Mouse (Mus musculus) midbrain, embryonic 15.5 days (tissue): ENCODE data around the gene Nid1. TPM values are rescaled to one million over a fixed set of nuclear protein-coding genes. Genes with fewer than 3 reads are reported as not detected.
"Not testable (repeated sequence)": the region's sequence is repeated elsewhere in the genome, so short reads cannot be mapped to it uniquely, and the experiment has no call there.

Experiments
- ATAC-seq: fragments of 200-750 bp; cut with Nextera tagmentation; replicated peaks from 2 replicates; pipeline ENCODE4 v1.8.0; 2017; ENCODE audit warnings: moderate TSS enrichment
- H3K27ac ChIP-seq: fragments of 300-500 bp; sonication (generic); 2 replicates; pipeline ENCODE4 v1.5.1; 2015; ENCODE audit warnings: mild to moderate bottlenecking, inconsistent platforms
- H3K27me3 ChIP-seq: fragments of 300-500 bp; sonication (generic); replicated peaks from 2 replicates; pipeline ENCODE4 v1.6.1; 2015; ENCODE audit warnings: inconsistent platforms
- H3K36me3 ChIP-seq: fragments of 300-500 bp; sonication (generic); replicated peaks from 2 replicates; pipeline ENCODE4 v1.6.1; 2015; ENCODE audit warnings: inconsistent platforms
- H3K4me1 ChIP-seq: fragments of 300-500 bp; sonication (generic); 2 replicates; pipeline ENCODE4 v1.6.1; 2015; ENCODE audit warnings: inconsistent platforms
- H3K4me2 ChIP-seq: fragments of 300-500 bp; sonication (generic); 2 replicates; pipeline ENCODE4 v1.6.1; 2015; ENCODE audit warnings: inconsistent platforms, mild to moderate bottlenecking, moderate library complexity
- H3K4me3 ChIP-seq: fragments of 300-500 bp; sonication (generic); 2 replicates; pipeline ENCODE4 v1.5.1; 2015; ENCODE audit warnings: mild to moderate bottlenecking, inconsistent platforms
- H3K9ac ChIP-seq: fragments of 300-500 bp; sonication (generic); 2 replicates; pipeline ENCODE4 v1.6.1; 2015; ENCODE audit warnings: mild to moderate bottlenecking, inconsistent platforms
- H3K9me3 ChIP-seq: fragments of 300-500 bp; sonication (generic); 2 replicates; pipeline ENCODE4 v1.6.1; 2016; ENCODE audit warnings: inconsistent platforms
- WGBS: fragments of 180-500 bp; shearing (Covaris S2); methylation state at CpG from one replicate; pipeline ENCODE4 v1.1.7; 2015; ENCODE audit warnings: mixed read lengths; 5-methylcytosine and 5-hydroxymethylcytosine counted together
- polyA plus RNA-seq: library from polyadenylated mRNA; unstranded; fragments of >200 nt; fragmentation: Nextera tagmentation; extraction: Ambion mirVana; gene quantifications from 2 replicates; pipeline ENCODE4 v1.2.1, GENCODE M21; 2015

Nid1 gene
- polyA plus RNA-seq, 1 experiment from 2014 or later: 38.6 TPM

DNA sequence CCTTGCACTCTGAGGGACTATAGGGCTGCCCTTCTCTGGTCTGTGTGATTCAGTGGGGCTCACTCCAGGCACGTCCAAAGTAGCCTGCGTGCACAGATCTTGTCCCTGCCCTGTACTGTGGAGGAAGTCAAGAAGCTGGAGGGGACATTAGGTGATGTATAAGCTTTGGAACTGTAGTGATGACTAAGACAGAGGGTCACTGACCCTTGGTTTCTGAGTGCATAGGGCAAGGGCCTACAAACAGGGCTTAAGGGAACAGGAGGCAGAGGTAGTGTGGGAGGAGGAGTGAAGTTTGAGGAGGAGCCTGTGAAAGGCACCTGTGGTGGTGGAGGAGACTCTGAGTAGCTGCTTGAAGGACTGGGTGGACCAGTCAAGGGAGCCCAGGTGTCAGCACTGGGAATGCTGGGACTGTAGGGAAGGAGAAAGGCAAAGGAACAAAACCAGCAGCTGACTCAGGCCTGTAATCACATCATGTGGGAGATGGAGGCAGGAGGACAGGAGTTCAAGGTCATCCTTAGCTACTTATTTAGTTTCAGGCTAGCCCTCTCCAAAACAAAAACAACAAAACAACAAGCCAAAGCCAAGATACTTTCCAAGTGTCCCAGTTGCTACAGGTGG lies 23.3 kb downstream of the Nid1 start:
- no peak overlapping the region for H3K27ac ChIP-seq
- H3K9ac ChIP-seq: no peak overlapping the region
- H3K4me2 ChIP-seq: no peak overlapping the region
- H3K4me3 ChIP-seq: no peak overlapping the region
- no peaks in the 10 kb centered on the region for H3K27me3 ChIP-seq
- WGBS: 89% methylated on average over 2 of the region's 2 CpGs
- H3K9me3 ChIP-seq: no peaks in the 10 kb centered on the region
- ATAC-seq: no peak
- H3K36me3 ChIP-seq: no peaks in the 10 kb centered on the region
- no peaks in the 10 kb centered on the region for H3K4me1 ChIP-seq

DNA sequence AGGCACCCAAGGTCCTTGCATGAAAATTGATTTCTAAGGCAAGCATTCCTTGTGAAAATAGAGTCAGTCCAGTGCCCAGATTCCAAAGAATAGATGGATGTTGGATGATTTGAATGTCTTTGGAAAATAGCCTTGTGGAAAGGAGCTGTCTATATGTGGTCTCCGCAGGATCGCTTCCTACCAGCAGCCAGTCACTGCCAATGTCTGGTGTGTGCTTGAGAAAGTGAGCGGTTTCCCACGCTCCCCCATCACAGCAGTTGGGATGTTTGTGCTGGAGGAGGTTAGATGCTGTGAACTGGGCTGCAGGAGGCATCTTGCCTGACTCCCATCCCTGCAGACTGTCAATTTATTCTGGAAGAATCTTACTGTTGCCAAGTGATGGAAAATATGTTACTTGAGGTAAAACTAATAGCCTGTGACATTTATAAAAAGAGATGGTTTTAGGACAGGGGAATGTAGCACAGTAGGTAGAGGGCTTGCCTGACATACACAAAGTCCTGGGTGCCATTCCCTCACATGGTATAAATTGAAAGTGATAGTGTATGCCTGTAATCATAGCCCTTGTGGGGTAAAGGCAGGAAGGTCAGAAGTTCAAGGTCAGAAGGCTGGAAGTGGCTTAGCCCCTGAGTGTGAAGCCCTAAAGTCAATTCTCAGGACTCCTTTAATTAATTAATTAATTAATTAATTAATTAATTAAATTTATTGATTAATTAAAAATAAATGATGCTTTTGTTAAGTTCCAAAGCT lies 24.3 kb downstream of the Nid1 start:
- H3K36me3 ChIP-seq: no peaks in the 10 kb centered on the region
- no peak overlapping the region for H3K4me3 ChIP-seq
- 67% methylated on average over 4 of the region's 4 CpGs for WGBS
- no peak overlapping the region for H3K4me2 ChIP-seq
- H3K9ac ChIP-seq: no peak overlapping the region
- H3K4me1 ChIP-seq: no peaks in the 10 kb centered on the region
- no peak overlapping the region for H3K27ac ChIP-seq
- no peaks in the 10 kb centered on the region for H3K27me3 ChIP-seq
- ATAC-seq: peak; percentile 65; the same call in 1 of the 2 replicates
- no peaks in the 10 kb centered on the region for H3K9me3 ChIP-seq

DNA sequence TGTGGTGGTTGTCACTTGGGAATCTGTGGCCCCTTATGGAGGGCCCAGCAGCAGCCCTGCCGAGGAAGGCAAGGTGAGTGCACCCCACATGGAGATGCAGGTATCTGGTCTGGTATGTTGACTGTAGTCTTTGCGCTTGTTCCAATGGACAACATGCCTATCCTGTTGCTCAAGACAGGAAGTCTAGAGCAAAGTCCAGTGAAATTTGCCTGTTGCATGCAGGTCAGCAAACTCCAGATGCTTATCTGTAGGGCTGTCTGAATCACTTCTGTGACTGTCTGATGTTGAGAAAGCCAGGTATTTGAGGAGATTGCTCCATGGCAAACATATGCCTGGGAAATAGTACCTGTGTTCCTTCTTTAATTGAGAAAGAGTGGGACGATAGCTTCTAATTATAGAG lies 26.6 kb downstream of the Nid1 start:
- Histone ChIP-seq H3K27ac (no peak overlapping the region), H3K4me1 (no peaks in the 10 kb centered on the region), H3K9ac (no peak overlapping the region), H3K36me3 (no peaks in the 10 kb centered on the region), H3K9me3 (no peaks in the 10 kb centered on the region), H3K27me3 (no peaks in the 10 kb centered on the region), H3K4me2 (no peak overlapping the region), H3K4me3 (no peak overlapping the region)
- WGBS: 98% methylated on average over 3 of the region's 3 CpGs
- no peak for ATAC-seq

DNA sequence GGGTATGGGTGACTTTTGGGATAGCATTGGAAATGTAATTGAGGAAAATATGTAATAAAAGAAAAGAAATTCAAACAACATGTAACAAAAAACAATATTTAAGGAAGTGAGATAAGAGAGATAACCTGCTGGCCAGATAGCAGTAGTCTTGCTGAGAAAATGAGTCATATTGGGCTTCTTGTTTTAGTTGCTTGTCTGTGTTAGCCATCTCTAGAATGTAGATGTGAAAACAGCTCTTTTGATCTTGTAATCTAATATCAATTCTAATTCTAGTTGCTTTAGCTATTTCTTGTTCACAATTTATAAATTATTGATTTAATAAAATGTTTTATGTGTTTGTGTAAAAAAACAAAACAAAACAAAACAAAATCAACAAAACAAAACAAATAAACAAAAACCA lies 29.9 kb downstream of the Nid1 start:
- not testable (repeated sequence) for ATAC-seq, H3K36me3 ChIP-seq, H3K4me3 ChIP-seq, H3K9ac ChIP-seq, H3K27me3 ChIP-seq, H3K27ac ChIP-seq, H3K9me3 ChIP-seq, H3K4me1 ChIP-seq, H3K4me2 ChIP-seq

DNA sequence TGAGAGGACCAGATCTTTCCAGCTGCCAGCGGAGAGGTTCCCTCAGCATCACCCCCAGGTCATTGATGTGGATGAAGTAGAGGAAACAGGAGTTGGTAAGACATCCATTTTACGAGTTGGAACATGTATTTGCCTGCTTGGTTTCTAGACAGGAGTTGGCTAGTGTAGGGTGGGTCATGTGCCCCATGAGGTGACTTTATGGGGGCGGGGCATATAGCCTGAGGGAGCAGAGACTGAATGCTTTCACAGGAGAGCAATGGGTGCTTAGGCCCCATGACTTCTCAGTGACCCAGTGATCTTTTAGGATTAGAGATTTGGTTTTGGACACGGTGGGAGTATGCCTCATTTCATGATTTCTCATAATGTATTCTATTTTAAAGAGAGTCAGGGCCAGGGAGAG lies 31.2 kb downstream of the Nid1 start:
- ATAC-seq: 0 out of 2 replicates have a peak, but pooled peaks have one; percentile 45
- no peaks in the 10 kb centered on the region for H3K36me3 ChIP-seq
- WGBS: 84% methylated on average over 4 of the region's 4 CpGs
- no peak overlapping the region for H3K9ac ChIP-seq
- H3K27me3 ChIP-seq: no peaks in the 10 kb centered on the region
- H3K9me3 ChIP-seq: no peaks in the 10 kb centered on the region
- H3K4me3 ChIP-seq: no peak overlapping the region
- no peaks in the 10 kb centered on the region for H3K4me1 ChIP-seq
- no peak overlapping the region for H3K27ac ChIP-seq
- no peak overlapping the region for H3K4me2 ChIP-seq

GRCm38 (mm10) chr13:13471334-13471757 lies 34.0 kb downstream of the Nid1 start:
- Histone ChIP-seq H3K9me3 (no peaks in the 10 kb centered on the region), H3K4me2 (no peak overlapping the region), H3K4me3 (no peak overlapping the region), H3K27me3 (no peaks in the 10 kb centered on the region), H3K36me3 (no peaks in the 10 kb centered on the region), H3K9ac (no peak overlapping the region), H3K4me1 (no peaks in the 10 kb centered on the region), H3K27ac (no peak overlapping the region)
- 91% methylated on average over 3 of the region's 3 CpGs for WGBS
- no peak for ATAC-seq

GRCm38 (mm10) chr13:13474464-13474863 lies 37.1 kb downstream of the Nid1 start:
- 77% methylated on average over 3 of the region's 3 CpGs for WGBS
- not testable (repeated sequence) for ATAC-seq, H3K4me1 ChIP-seq, H3K36me3 ChIP-seq, H3K9me3 ChIP-seq, H3K27me3 ChIP-seq, H3K4me3 ChIP-seq, H3K9ac ChIP-seq, H3K4me2 ChIP-seq, H3K27ac ChIP-seq

- ATAC-seq: no peak
- Histone ChIP-seq H3K4me2 (no peak overlapping the region), H3K9ac (no peak overlapping the region), H3K9me3 (no peaks in the 10 kb centered on the region), H3K27ac (no peak overlapping the region), H3K36me3 (no peaks in the 10 kb centered on the region), H3K4me3 (no peak overlapping the region), H3K4me1 (no peaks in the 10 kb centered on the region), H3K27me3 (no peaks in the 10 kb centered on the region)
- 61% methylated on average over 2 of the region's 2 CpGs for WGBS
Measured at GRCm38 (mm10) chr13:13474991-13475390, 37.6 kb downstream of the Nid1 start.

- WGBS: 90% methylated on average over 2 of the region's 2 CpGs
- H3K4me3 ChIP-seq: no peak overlapping the region
- no peak overlapping the region for H3K9ac ChIP-seq
- H3K27me3 ChIP-seq: no peaks in the 10 kb centered on the region
- no peak overlapping the region for H3K27ac ChIP-seq
- no peaks in the 10 kb centered on the region for H3K4me1 ChIP-seq
- H3K4me2 ChIP-seq: no peak overlapping the region
- no peaks in the 10 kb centered on the region for H3K36me3 ChIP-seq
- H3K9me3 ChIP-seq: no peaks in the 10 kb centered on the region
- no peak for ATAC-seq
Measured at GRCm38 (mm10) chr13:13476568-13476967, 39.2 kb downstream of the Nid1 start.

GRCm38 (mm10) chr13:13477046-13477445 lies 39.7 kb downstream of the Nid1 start:
- H3K4me3 ChIP-seq: no peak overlapping the region
- H3K4me1 ChIP-seq: peaks cover 2% of the 10 kb centered on the region; the same call in 1 of the 2 replicates
- H3K9ac ChIP-seq: no peak overlapping the region
- ATAC-seq: no peak
- H3K4me2 ChIP-seq: no peak overlapping the region
- H3K36me3 ChIP-seq: no peaks in the 10 kb centered on the region
- no peak overlapping the region for H3K27ac ChIP-seq
- no peaks in the 10 kb centered on the region for H3K27me3 ChIP-seq
- 90% methylated on average over 2 of the region's 2 CpGs for WGBS
- no peaks in the 10 kb centered on the region for H3K9me3 ChIP-seq

DNA sequence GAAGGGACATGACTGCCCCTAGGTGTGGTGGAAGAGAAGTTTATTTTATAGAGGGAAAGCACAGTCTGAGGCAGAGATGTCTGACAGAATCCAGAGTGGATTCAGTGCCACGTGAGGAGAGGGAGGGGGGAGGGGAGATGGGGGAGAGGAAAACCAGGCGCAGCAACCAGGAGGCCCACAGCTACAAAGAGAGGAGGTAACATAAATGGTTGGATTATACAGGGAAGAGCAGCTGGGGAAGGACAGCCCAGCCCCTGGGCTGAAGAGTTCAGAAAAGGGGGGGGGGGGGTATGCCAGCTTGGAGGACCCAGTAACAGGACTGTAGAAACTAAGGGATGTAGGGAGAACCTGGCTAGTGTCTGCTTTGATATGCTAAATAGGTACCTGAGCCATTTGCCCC lies 42.6 kb downstream of the Nid1 start:
- H3K27me3 ChIP-seq: no peaks in the 10 kb centered on the region
- peak; percentile 19; the same call in 1 of the 2 replicates for ATAC-seq
- WGBS: 20% methylated on average over 2 of the region's 2 CpGs

GRCm38 (mm10) chr13:13481033-13481432 lies 43.7 kb downstream of the Nid1 start:
- Histone ChIP-seq H3K4me2 (no peak overlapping the region), H3K27ac (0 out of 2 replicates have a peak overlapping the region, but pooled peaks have one; percentile 4), H3K36me3 (no peaks in the 10 kb centered on the region), H3K4me3 (no peak overlapping the region), H3K27me3 (no peaks in the 10 kb centered on the region), H3K4me1 (peaks cover 3% of the 10 kb centered on the region; the same call in 1 of the 2 replicates), H3K9me3 (no peaks in the 10 kb centered on the region), H3K9ac (no peak overlapping the region)
- WGBS: 25% methylated on average over 5 of the region's 5 CpGs
- peak; percentile 83 for ATAC-seq

More for the DNA sequence above, 42.6 kb downstream of the Nid1 start:
- Histone ChIP-seq H3K9ac (no peak overlapping the region), H3K4me3 (no peak overlapping the region), H3K27ac (no peak overlapping the region), H3K9me3 (no peaks in the 10 kb centered on the region), H3K4me1 (peaks cover 3% of the 10 kb centered on the region; the same call in 1 of the 2 replicates), H3K36me3 (no peaks in the 10 kb centered on the region), H3K4me2 (no peak overlapping the region)
